16 mouse cellular contexts compared by ENCODE assay signal in genomic region chr5:117865876-117866275, GRCm38 (mm10).
"Had no signal": no experiment of that assay in that cellular context is flagged by ENCODE, and none has a peak within 500 bp of the region (broad histone marks: within the 10 kb centered on the region; RNA-seq: fewer than 3 reads in every experiment).

No protein-coding gene starts in this region.

- H3K4me3 ChIP-seq: neural tube, embryonic 12.5 days; neural tube, embryonic 13.5 days; neural tube, embryonic 15.5 days; stomach, embryonic 15.5 days had no signal

- H3K27me3 ChIP-seq: neural tube, embryonic 12.5 days; neural tube, embryonic 15.5 days; stomach, embryonic 15.5 days had no signal

- H3K27ac ChIP-seq: neural tube, embryonic 12.5 days; neural tube, embryonic 13.5 days; neural tube, embryonic 15.5 days; stomach, embryonic 15.5 days; stomach, postnatal 0 days had no signal

- H3K9me3 ChIP-seq: neural tube, embryonic 12.5 days; neural tube, embryonic 13.5 days; neural tube, embryonic 15.5 days; stomach, embryonic 15.5 days had no signal

- H3K36me3 ChIP-seq: neural tube, embryonic 12.5 days; neural tube, embryonic 13.5 days; neural tube, embryonic 15.5 days; stomach, embryonic 15.5 days had no signal

- H3K4me2 ChIP-seq: neural tube, embryonic 13.5 days; neural tube, embryonic 15.5 days; stomach, embryonic 15.5 days had no signal

- H3K9ac ChIP-seq: neural tube, embryonic 12.5 days; neural tube, embryonic 13.5 days; neural tube, embryonic 15.5 days; stomach, embryonic 15.5 days had no signal

- DNase-seq: retina, postnatal 1 day; right cerebral cortex, adult 18-20 months; right cerebral cortex, postnatal 14 days; right cerebral cortex, postnatal 25 days; right cerebral cortex, postnatal 4 days; spleen, adult 18-20 months; thymus, adult 18-20 months; thymus, postnatal 14 days; thymus, postnatal 25 days; thymus, postnatal 36 days; thymus, postnatal 4 days had no signal

- H3K4me1 ChIP-seq: stomach, embryonic 15.5 days had no signal
